Mouse (Mus musculus) ES-E14 (cell line): ENCODE measurements around the gene Fbxl17. TPM values are rescaled to one million over a fixed set of nuclear protein-coding genes. Genes with fewer than 3 reads are reported as not detected.

Source experiments
- DNase-seq: peaks from one replicate; pipeline ENCODE4 v3.0.0-alpha.2; 2013; ENCODE audit warnings: low read depth, low spot score
- H3K27ac ChIP-seq: 2 replicates; pipeline ENCODE4 v1.5.1; 2012; ENCODE audit warnings: low read depth, mild to moderate bottlenecking, low read length, moderate library complexity, mixed read lengths; ENCODE audit not compliant: poor library complexity, insufficient read depth, severe bottlenecking
- H3K36me3 ChIP-seq: 2 replicates; pipeline ENCODE4 v1.6.1; 2012; ENCODE audit warnings: mild to moderate bottlenecking, low read length, moderate library complexity, mixed read lengths; ENCODE audit not compliant: control insufficient read depth, poor library complexity, insufficient read depth, severe bottlenecking
- H3K4me1 ChIP-seq, 2 experiments: fragments of 150-350 bp in 1 of 2; sonication (generic) in 1 of 2; 2 replicates each; pipeline ENCODE4 v1.6.1; 2012; ENCODE audit warnings: low read length in 2 of 2, mild to moderate bottlenecking in 1 of 2, mixed read lengths in 1 of 2; ENCODE audit not compliant: control insufficient read depth in 2 of 2, insufficient read depth in 2 of 2, poor library complexity in 1 of 2
- H3K4me3 ChIP-seq, 2 experiments: fragments of 150-350 bp in 1 of 2; sonication (generic) in 1 of 2; 2 replicates each; pipeline ENCODE4 v1.5.1; 2012; ENCODE audit warnings: low read length in 2 of 2, low read depth in 1 of 2, mild to moderate bottlenecking in 1 of 2, mixed read lengths in 1 of 2; ENCODE audit not compliant: insufficient read depth in 1 of 2, poor library complexity in 1 of 2, severe bottlenecking in 1 of 2
- H3K9ac ChIP-seq: 2 replicates; pipeline ENCODE4 v1.6.1; 2012; ENCODE audit warnings: low read depth, mild to moderate bottlenecking, low read length, mixed read lengths; ENCODE audit not compliant: poor library complexity, insufficient read depth, severe bottlenecking
- H3K9me3 ChIP-seq: fragments of 150-350 bp; sonication (generic); 2 replicates; pipeline ENCODE4 v1.6.1; 2012; ENCODE audit warnings: low read depth, mild to moderate bottlenecking, low read length; ENCODE audit not compliant: control insufficient read depth, insufficient read depth
- CHD2 ChIP-seq: IDR thresholded peaks from 2 replicates; pipeline ENCODE4 v1.6.1; 2014; ENCODE audit warnings: mild to moderate bottlenecking, low read depth, low read length, inconsistent platforms
- HCFC1 ChIP-seq: IDR thresholded peaks from 2 replicates; pipeline ENCODE4 v1.6.1; 2012; ENCODE audit warnings: low read length, inconsistent platforms, borderline replicate concordance; ENCODE audit not compliant: insufficient read depth
- MAFK ChIP-seq: IDR thresholded peaks from 2 replicates; pipeline ENCODE4 v1.6.1; 2014; ENCODE audit warnings: mild to moderate bottlenecking, low read depth, low read length, inconsistent platforms; ENCODE audit not compliant: insufficient read depth
- ZC3H11A ChIP-seq: IDR thresholded peaks from 2 replicates; pipeline ENCODE4 v1.6.1; 2012; ENCODE audit warnings: low read depth, mild to moderate bottlenecking, inconsistent platforms, low read length, borderline replicate concordance
- ZNF384 ChIP-seq: IDR thresholded peaks from 2 replicates; pipeline ENCODE4 v1.6.1; 2012; ENCODE audit warnings: low read depth, low read length, inconsistent platforms
- in situ Hi-C, 2 experiments: fragments of 600-800 bp; cut with MboI; formaldehyde crosslinking; loops; one replicate each; pipeline ENCODE4 v1.15.1; 2025; ENCODE audit warnings: low sequenced_read_pairs in 2 of 2, inconsistent platforms in 1 of 2; ENCODE audit not compliant: unreplicated experiment in 2 of 2
- total RNA-seq: library from RNA; depleted of rRNA; stranded (reverse); fragments of 300-350 nt; gene quantifications from 2 replicates; pipeline ENCODE4 v1.2.3, GENCODE M21; 2012

Fbxl17 gene
- total RNA-seq, 1 experiment: 5.6 TPM

DNA sequence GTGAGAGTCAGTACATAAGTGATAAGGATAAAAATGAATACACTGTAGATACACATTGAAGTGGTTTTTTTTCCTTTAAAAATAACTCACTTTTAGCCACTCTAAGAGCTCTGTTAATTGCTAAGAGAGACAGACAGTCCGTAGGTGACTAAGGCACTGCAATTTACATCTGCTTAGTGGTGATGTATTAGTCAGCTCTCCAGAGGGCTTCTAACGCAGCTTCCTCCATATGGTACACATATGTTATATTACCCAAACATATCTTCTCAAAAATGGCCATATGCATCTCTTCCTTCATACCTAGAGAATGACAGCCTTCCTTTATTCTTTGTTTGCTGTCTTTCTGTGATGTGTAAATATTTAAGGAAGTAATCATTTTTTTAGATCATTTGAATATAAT lies 353.3 kb downstream of the Fbxl17 start:
- Histone ChIP-seq H3K9ac (no peak overlapping the region), H3K36me3 (no peaks in the 10 kb centered on the region), H3K9me3 (peaks cover 2% of the 10 kb centered on the region; the same call in 1 of the 2 replicates), H3K4me3 (no peak overlapping the region), H3K4me1 (peaks cover 2 to 5% of the 10 kb centered on the region in 2 experiments; a peak in 2 of 4 replicates), H3K27ac (no peak overlapping the region)
- no peak for DNase-seq
- TF ChIP-seq CHD2 (no peak), MAFK (no peak), ZNF384 (no peak), ZC3H11A (no peak), HCFC1 (no peak)
- in situ Hi-C loops: no loop called here

DNA sequence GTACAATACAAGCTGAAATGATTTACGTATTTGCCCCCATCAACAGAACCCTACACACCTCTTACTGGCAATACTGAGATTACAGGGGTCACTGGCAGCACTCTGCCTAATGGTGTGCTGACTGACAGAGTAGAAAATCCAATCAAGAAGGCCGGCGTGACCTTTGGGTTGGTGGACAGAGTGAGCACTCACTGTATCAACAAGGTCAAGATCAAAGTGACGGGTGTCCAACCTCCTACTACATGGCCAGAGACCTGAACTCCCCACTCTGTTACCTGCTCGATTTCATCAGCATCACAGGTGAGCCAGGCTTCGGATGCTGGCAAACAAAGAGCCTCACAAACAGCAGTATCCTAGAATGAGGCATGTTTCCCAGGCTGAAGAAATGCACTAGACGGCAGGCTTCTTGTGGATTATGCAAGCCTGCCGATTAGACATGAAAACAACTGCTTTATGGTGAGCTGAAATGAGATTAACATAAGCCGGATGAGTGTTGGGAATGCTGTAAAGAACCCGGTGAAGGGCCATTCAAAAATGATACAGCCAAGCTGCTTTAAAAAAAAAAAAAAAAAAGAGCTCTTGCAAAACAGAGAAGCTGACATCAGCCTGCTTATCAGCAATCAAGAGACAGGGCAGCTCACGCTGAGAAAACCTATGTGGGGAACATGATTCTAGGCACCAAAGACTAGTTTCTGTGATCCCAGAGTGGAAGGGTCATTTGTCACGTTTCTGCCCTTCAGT lies 353.9 kb downstream of the Fbxl17 start:
- 0 out of 2 replicates have a peak, but pooled peaks have one; percentile 38 for TF ChIP-seq ZNF384
- TF ChIP-seq MAFK: no peak
- no peak overlapping the region for H3K27ac ChIP-seq
- no peaks in the 10 kb centered on the region for H3K36me3 ChIP-seq
- H3K4me1 ChIP-seq: peaks cover 2 to 5% of the 10 kb centered on the region in 2 experiments; a peak in 2 of 4 replicates
- in situ Hi-C loops: no loop called here
- H3K9me3 ChIP-seq: peaks cover 2% of the 10 kb centered on the region; the same call in 1 of the 2 replicates
- no peak overlapping the region for H3K4me3 ChIP-seq
- no peak for DNase-seq
- H3K9ac ChIP-seq: no peak overlapping the region

DNA sequence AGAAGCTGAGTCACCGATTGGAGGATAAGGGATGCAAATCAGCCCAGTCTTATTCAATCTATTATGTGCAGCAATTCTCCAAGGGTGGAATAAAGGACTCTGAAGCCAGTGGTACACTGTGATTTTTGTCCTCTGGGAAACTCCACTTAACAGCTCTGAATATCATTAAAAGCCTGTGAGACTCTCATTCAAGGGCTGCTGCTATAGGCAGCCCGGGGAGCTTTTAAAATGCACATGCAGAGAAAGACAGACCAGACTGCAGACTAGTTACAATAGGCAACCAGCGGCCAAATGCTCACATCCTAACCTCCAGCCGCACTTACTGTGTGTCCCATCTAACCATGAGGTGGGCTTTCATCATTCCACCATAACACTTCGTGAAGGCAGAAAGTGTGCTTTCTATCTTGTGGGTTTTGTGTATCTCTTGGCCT lies 354.5 kb downstream of the Fbxl17 start:
- DNase-seq: no peak
- in situ Hi-C loops: no loop called here
- Histone ChIP-seq H3K9ac (no peak overlapping the region), H3K4me3 (no peak overlapping the region), H3K27ac (no peak overlapping the region), H3K4me1 (peaks cover 2 to 5% of the 10 kb centered on the region in 2 experiments; a peak in 2 of 4 replicates), H3K9me3 (peaks cover 2% of the 10 kb centered on the region; the same call in 1 of the 2 replicates), H3K36me3 (no peaks in the 10 kb centered on the region)
- TF ChIP-seq MAFK: no peak

GRCm38 (mm10) chr17:63143825-63144224 lies 356.0 kb downstream of the Fbxl17 start:
- Histone ChIP-seq H3K27ac (no peak overlapping the region), H3K9me3 (no peaks in the 10 kb centered on the region), H3K4me1 (peaks cover 2 to 5% of the 10 kb centered on the region in 2 experiments; a peak in 2 of 4 replicates), H3K9ac (no peak overlapping the region), H3K4me3 (no peak overlapping the region), H3K36me3 (no peaks in the 10 kb centered on the region)
- no peak for DNase-seq
- TF ChIP-seq CHD2 (no peak), MAFK (no peak), ZNF384 (no peak), HCFC1 (no peak), ZC3H11A (no peak)
- in situ Hi-C loops: no loop called here

DNA sequence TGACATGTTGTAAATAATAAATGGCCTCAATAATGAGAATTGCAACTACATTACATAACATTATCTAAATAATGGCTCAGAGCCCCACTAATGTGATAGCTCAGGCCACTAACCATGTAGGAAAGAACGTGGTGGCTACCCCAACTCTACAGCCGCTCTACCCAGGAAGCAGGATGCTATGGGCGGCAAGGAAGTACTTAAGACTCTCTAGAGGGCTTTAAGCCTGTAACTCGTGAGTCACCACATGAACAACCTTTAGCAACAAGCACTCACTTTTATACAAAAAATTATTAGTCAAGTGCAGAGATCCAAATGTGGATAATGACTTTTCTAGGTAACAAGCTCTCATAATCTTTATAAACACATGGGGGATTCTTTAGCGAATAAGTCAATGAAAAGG lies 365.0 kb downstream of the Fbxl17 start:
- Histone ChIP-seq H3K4me1 (no peaks in the 10 kb centered on the region), H3K27ac (no peak overlapping the region), H3K36me3 (no peaks in the 10 kb centered on the region), H3K9ac (no peak overlapping the region), H3K4me3 (no peak overlapping the region), H3K9me3 (no peaks in the 10 kb centered on the region)
- TF ChIP-seq ZNF384 (no peak), MAFK (no peak), CHD2 (no peak), ZC3H11A (no peak), HCFC1 (no peak)
- no peak for DNase-seq
- in situ Hi-C loops: no loop called here
